Mouse (Mus musculus) MEL (cell line): ENCODE data around the gene Kif5c. TPM values are rescaled to one million over a fixed set of nuclear protein-coding genes. Genes with fewer than 3 reads are reported as not detected.

ENCODE experiments used
- DNase-seq: peaks from one replicate; pipeline ENCODE4 v3.0.0; 2011; ENCODE audit warnings: low read depth, low spot score
- H3K27ac ChIP-seq: 2 replicates; pipeline ENCODE4 v1.5.1; 2012; ENCODE audit warnings: low read depth, mild to moderate bottlenecking, control low read depth, low read length, moderate library complexity; ENCODE audit not compliant: control insufficient read depth
- H3K27me3 ChIP-seq, 2 experiments: fragments of 150-350 bp in 1 of 2; sonication (generic) in 1 of 2; 2 replicates each; pipeline ENCODE4 v1.6.1; 2012; ENCODE audit warnings: low read length in 2 of 2, mild to moderate bottlenecking in 2 of 2, improper control_type of control experiment in 1 of 2, moderate library complexity in 1 of 2; ENCODE audit not compliant: insufficient read depth in 2 of 2, control insufficient read depth in 1 of 2
- H3K36me3 ChIP-seq, 2 experiments: 2 replicates each; pipeline ENCODE4 v1.6.1; 2012 to 2014; ENCODE audit warnings: low read length in 2 of 2, improper control_type of control experiment in 1 of 2, inconsistent platforms in 1 of 2, mild to moderate bottlenecking in 1 of 2; ENCODE audit not compliant: insufficient read depth in 2 of 2, control insufficient read depth in 1 of 2
- H3K4me1 ChIP-seq, 2 experiments: fragments of 150-350 bp in 1 of 2; sonication (generic) in 1 of 2; 2 replicates each; pipeline ENCODE4 v1.6.1; 2012; ENCODE audit warnings: low read length in 2 of 2, improper control_type of control experiment in 1 of 2, mild to moderate bottlenecking in 1 of 2; ENCODE audit not compliant: insufficient read depth in 2 of 2, control insufficient read depth in 1 of 2
- H3K4me3 ChIP-seq, 2 experiments: fragments of 150-350 bp in 1 of 2; sonication (generic) in 1 of 2; 2 replicates each; pipeline ENCODE4 v1.5.1; 2012; ENCODE audit warnings: low read depth in 2 of 2, low read length in 2 of 2, mild to moderate bottlenecking in 2 of 2, moderate library complexity in 2 of 2, control low read depth in 1 of 2, improper control_type of control experiment in 1 of 2; ENCODE audit not compliant: control insufficient read depth in 1 of 2, insufficient read depth in 1 of 2
- H3K79me2 ChIP-seq: 2 replicates; pipeline ENCODE4 v1.6.1; 2012; ENCODE audit warnings: mild to moderate bottlenecking, low read length, moderate library complexity; ENCODE audit not compliant: control insufficient read depth, poor library complexity, insufficient read depth
- H3K9ac ChIP-seq: 2 replicates; pipeline ENCODE4 v1.6.1; 2012; ENCODE audit warnings: low read depth, mild to moderate bottlenecking, control low read depth, low read length, moderate library complexity; ENCODE audit not compliant: control insufficient read depth, poor library complexity, severe bottlenecking
- H3K9me3 ChIP-seq: fragments of 150-350 bp; sonication (generic); replicated peaks from 2 replicates; pipeline ENCODE4 v1.6.1; 2012; ENCODE audit warnings: mild to moderate bottlenecking, low read length, improper control_type of control experiment, moderate library complexity; ENCODE audit not compliant: insufficient read depth
- CHD1 ChIP-seq: IDR thresholded peaks from 2 replicates; pipeline ENCODE4 v1.6.1; 2012; ENCODE audit warnings: low read depth, mild to moderate bottlenecking, inconsistent platforms, low read length, improper control_type of control experiment
- CTCF ChIP-seq, 3 experiments: IDR thresholded peaks in 2 of 3; conservative IDR thresholded peaks in 1 of 3; 2 replicates each; pipeline ENCODE4 v1.5.1; 2011 to 2012; ENCODE audit warnings: low read length in 3 of 3, low read depth in 2 of 3, mild to moderate bottlenecking in 2 of 3, improper control_type of control experiment in 1 of 3, inconsistent platforms in 1 of 3, mixed read lengths in 1 of 3, moderate library complexity in 1 of 3; ENCODE audit not compliant: control insufficient read depth in 1 of 3, insufficient read depth in 1 of 3, poor library complexity in 1 of 3, severe bottlenecking in 1 of 3
- EP300 ChIP-seq, 2 experiments: IDR thresholded peaks; 2 replicates each; pipeline ENCODE4 v1.6.1; 2011; ENCODE audit warnings: improper control_type of control experiment in 2 of 2, low read length in 2 of 2, low read depth in 1 of 2, mild to moderate bottlenecking in 1 of 2
- GATA1 ChIP-seq: IDR thresholded peaks from 2 replicates; pipeline ENCODE4 v1.6.1; 2011; ENCODE audit warnings: low read depth, low read length, improper control_type of control experiment
- JUND ChIP-seq: IDR thresholded peaks from 2 replicates; pipeline ENCODE4 v1.6.1; 2011; ENCODE audit warnings: low read depth, mild to moderate bottlenecking, improper control_type of control experiment, low read length
- KAT2A ChIP-seq: conservative IDR thresholded peaks from 2 replicates; pipeline ENCODE4 v1.6.1; 2012; ENCODE audit warnings: low read depth, low read length, improper control_type of control experiment, inconsistent platforms
- MAX ChIP-seq: IDR thresholded peaks from 2 replicates; pipeline ENCODE4 v1.6.1; 2011; ENCODE audit warnings: low read length, improper control_type of control experiment
- MEF2A ChIP-seq: IDR thresholded peaks from 2 replicates; pipeline ENCODE4 v1.6.1; 2014; ENCODE audit warnings: low read depth, mild to moderate bottlenecking, inconsistent platforms, low read length, improper control_type of control experiment; ENCODE audit not compliant: poor library complexity, insufficient replicate concordance, severe bottlenecking; ENCODE audit errors: extremely low read depth
- MXI1 ChIP-seq: IDR thresholded peaks from 2 replicates; pipeline ENCODE4 v1.6.1; 2011; ENCODE audit warnings: mild to moderate bottlenecking, low read depth, low read length, improper control_type of control experiment
- POLR2AphosphoS5 ChIP-seq: IDR thresholded peaks from 2 replicates; pipeline ENCODE4 v1.6.1; 2012; ENCODE audit warnings: low read depth, borderline replicate concordance, mild to moderate bottlenecking, inconsistent platforms, low read length, moderate library complexity, mixed read lengths
- RAD21 ChIP-seq: IDR thresholded peaks from 2 replicates; pipeline ENCODE4 v1.6.1; 2011; ENCODE audit warnings: mild to moderate bottlenecking, low read depth, low read length, improper control_type of control experiment
- RCOR1 ChIP-seq: IDR thresholded peaks from 2 replicates; pipeline ENCODE4 v1.6.1; 2012; ENCODE audit warnings: low read depth, mild to moderate bottlenecking, inconsistent platforms, low read length, improper control_type of control experiment
- SIN3A ChIP-seq: IDR thresholded peaks from 2 replicates; pipeline ENCODE4 v1.6.1; 2012; ENCODE audit warnings: low read length, improper control_type of control experiment, inconsistent platforms
- SMC3 ChIP-seq: IDR thresholded peaks from 2 replicates; pipeline ENCODE4 v1.6.1; 2011; ENCODE audit warnings: low read depth, low read length, improper control_type of control experiment
- UBTF ChIP-seq: IDR thresholded peaks from 2 replicates; pipeline ENCODE4 v1.6.1; 2012; ENCODE audit warnings: low read depth, mild to moderate bottlenecking, inconsistent platforms, low read length, improper control_type of control experiment, moderate library complexity, borderline replicate concordance; ENCODE audit not compliant: insufficient read depth
- USF1 ChIP-seq: IDR thresholded peaks from 2 replicates; pipeline ENCODE4 v1.6.1; 2014; ENCODE audit warnings: low read depth, mild to moderate bottlenecking, inconsistent platforms, low read length, improper control_type of control experiment, moderate library complexity
- USF2 ChIP-seq, 2 experiments: IDR thresholded peaks; 2 replicates each; pipeline ENCODE4 v1.6.1; 2011 to 2012; ENCODE audit warnings: improper control_type of control experiment in 2 of 2, low read length in 2 of 2, borderline replicate concordance in 1 of 2, inconsistent platforms in 1 of 2, low read depth in 1 of 2, mild to moderate bottlenecking in 1 of 2; ENCODE audit not compliant: insufficient read depth in 1 of 2
- ZC3H11A ChIP-seq: IDR thresholded peaks from 2 replicates; pipeline ENCODE4 v1.6.1; 2012; ENCODE audit warnings: low read depth, mild to moderate bottlenecking, inconsistent platforms, low read length, improper control_type of control experiment
- ZMIZ1 ChIP-seq: IDR thresholded peaks from 2 replicates; pipeline ENCODE4 v1.6.1; 2012; ENCODE audit warnings: low read depth, mild to moderate bottlenecking, inconsistent platforms, low read length, improper control_type of control experiment, moderate library complexity
- ZNF384 ChIP-seq: IDR thresholded peaks from 2 replicates; pipeline ENCODE4 v1.6.1; 2012; ENCODE audit warnings: low read depth, mild to moderate bottlenecking, inconsistent platforms, low read length, improper control_type of control experiment
- polyA plus RNA-seq, 2 experiments: library from polyadenylated mRNA; stranded (reverse) in 1 of 2; unstranded in 1 of 2; fragments of >175 nt in 1 of 2; fragments of >200 nt in 1 of 2; gene quantifications; 2 replicates each; pipeline versions ENCODE4 v1.2.1 to v1.2.4; 2012; ENCODE audit warnings: low replicate concordance in 2 of 2, low read depth in 1 of 2; ENCODE audit not compliant: insufficient read length in 2 of 2, insufficient read depth in 1 of 2, missing spikeins in 1 of 2
- total RNA-seq: library from RNA; depleted of rRNA; stranded (reverse); fragments of 300-350 nt; gene quantifications from 2 replicates; pipeline ENCODE4 v1.2.3, GENCODE M21; 2012

Gene Kif5c
- total and polyA plus RNA-seq, 3 experiments, result 0.26 to 0.39 TPM; not detected in 1

DNA sequence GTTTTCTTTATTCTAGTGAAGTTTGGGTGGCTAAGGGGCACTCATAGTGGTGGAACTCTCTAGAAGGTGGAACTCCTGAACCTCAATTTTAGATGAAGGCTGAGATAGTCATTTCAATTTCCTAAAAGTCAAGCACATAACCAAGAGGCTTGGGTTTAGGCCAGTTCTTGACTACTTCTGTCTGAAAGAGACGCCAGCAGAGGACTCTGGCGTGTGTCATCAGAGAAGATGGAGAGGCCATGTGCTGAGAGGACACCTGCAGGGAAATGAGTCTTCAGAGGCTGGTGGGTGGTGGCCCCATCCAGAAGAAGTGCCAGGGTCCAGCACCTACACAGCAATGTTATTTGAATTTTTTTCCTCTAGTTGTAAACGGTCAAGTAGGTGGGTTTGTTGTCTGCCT is 42.8 kb downstream of the Kif5c start:
- H3K27ac ChIP-seq, result no peak overlapping the region
- TF ChIP-seq ZC3H11A, result no peak
- TF ChIP-seq RCOR1, result no peak
- TF ChIP-seq MAX, result no peak
- TF ChIP-seq KAT2A, result no peak
- TF ChIP-seq MEF2A, result no peak
- no peak for TF ChIP-seq POLR2AphosphoS5
- TF ChIP-seq, all 39 proteins: peak for 0
- no peaks in the 10 kb centered on the region for H3K9me3 ChIP-seq
- DNase-seq, result no peak
- no peak overlapping the region for H3K9ac ChIP-seq
- no peaks in the 10 kb centered on the region for H3K4me1 ChIP-seq
- no peaks in the 10 kb centered on the region for H3K27me3 ChIP-seq
- H3K4me3 ChIP-seq, result no peak overlapping the region
- H3K36me3 ChIP-seq, result no peaks in the 10 kb centered on the region
- no peaks in the 10 kb centered on the region for H3K79me2 ChIP-seq

DNA sequence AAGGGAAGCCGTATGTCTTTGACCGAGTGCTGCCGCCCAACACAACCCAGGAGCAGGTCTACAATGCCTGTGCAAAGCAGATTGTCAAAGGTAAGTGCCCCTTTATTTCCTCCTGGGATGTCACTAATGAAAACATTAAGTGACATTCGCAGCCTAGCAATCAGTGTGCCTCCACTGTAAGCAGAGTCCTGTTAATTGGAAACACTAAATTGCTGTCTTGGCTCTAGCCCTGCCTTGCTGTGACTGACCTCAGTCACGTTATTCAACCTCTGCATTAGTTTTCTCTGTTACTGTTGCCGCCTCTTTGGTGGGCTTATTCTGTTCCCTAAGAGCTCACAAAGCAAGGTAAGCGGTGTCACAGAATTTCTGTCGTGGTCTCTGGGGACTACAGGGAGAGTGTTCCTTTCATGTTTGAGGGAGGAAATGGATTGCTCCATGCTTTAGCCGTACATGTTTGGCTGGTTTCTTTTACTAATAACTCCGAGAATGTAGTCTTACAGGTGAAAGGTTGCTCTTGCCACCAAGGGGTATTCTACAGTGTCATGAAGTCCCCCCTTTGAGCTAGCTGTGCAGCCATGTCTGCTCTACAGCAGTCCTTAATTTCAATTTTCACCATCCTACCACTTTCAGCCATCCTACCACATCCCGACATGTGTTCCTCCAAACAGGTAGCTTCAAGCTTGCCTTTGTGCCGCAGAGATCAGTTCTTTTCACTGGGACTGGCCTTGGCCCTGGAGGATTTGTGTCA is 52.8 kb downstream of the Kif5c start:
- Histone ChIP-seq H3K79me2 (no peaks in the 10 kb centered on the region), H3K4me3 (no peak overlapping the region), H3K9me3 (no peaks in the 10 kb centered on the region), H3K27ac (no peak overlapping the region), H3K27me3 (no peaks in the 10 kb centered on the region), H3K4me1 (no peaks in the 10 kb centered on the region), H3K9ac (no peak overlapping the region), H3K36me3 (no peaks in the 10 kb centered on the region)
- no peak for DNase-seq
- TF ChIP-seq GATA1, result no peak
- TF ChIP-seq CHD1, result no peak
- no peak for TF ChIP-seq KAT2A
- no peak for TF ChIP-seq JUND
- no peak for TF ChIP-seq RCOR1
- no peak for TF ChIP-seq RAD21
- no peak for TF ChIP-seq SIN3A
- no peak for TF ChIP-seq EP300 (IDR thresholded peaks at IDR 0.05; ENCODE audit: low read depth in 1 of 2, low read length in 2 of 2)
- TF ChIP-seq ZMIZ1, result no peak
- TF ChIP-seq USF2 (IDR thresholded peaks at IDR 0.05; ENCODE audit: borderline replicate concordance in 1 of 2, insufficient read depth in 1 of 2, low read depth in 1 of 2, low read length in 2 of 2), result no peak
- no peak for TF ChIP-seq USF1
- TF ChIP-seq UBTF, result no peak
- no peak for TF ChIP-seq ZC3H11A
- TF ChIP-seq MXI1, result no peak
- no peak for TF ChIP-seq CTCF (IDR thresholded peaks at IDR 0.05 in 2 of 3, conservative IDR thresholded peaks at IDR 0.05 in 1 of 3; ENCODE audit: control insufficient read depth in 1 of 3, insufficient read depth in 1 of 3, low read depth in 2 of 3, low read length in 3 of 3, poor library complexity in 1 of 3, severe bottlenecking in 1 of 3)
- TF ChIP-seq ZNF384, result no peak
- TF ChIP-seq SMC3, result no peak
